Mouse (Mus musculus): Measurements from ENCODE around the gene Rd3l.

Rd3l gene

GRCm38 (mm10) chr12:111980887-111981367 is at the start of gene Rd3l:
Gene Rd3l (minus strand): TSS chr12:111981317.
- no peak for DNase-seq

- DNase-seq: no peak
Measured at GRCm38 (mm10) chr12:112027408-112027807, 46.3 kb upstream of the Rd3l start.

GRCm38 (mm10) chr12:112025907-112026645 is 45.0 kb upstream of the Rd3l start:
- DNase-seq: no peak

GRCm38 (mm10) chr12:112025457-112025856 is 44.3 kb upstream of the Rd3l start:
- no peak for DNase-seq

GRCm38 (mm10) chr12:112024581-112025310 is 43.6 kb upstream of the Rd3l start:
- no peak for DNase-seq

GRCm38 (mm10) chr12:112023306-112023705 is 42.2 kb upstream of the Rd3l start:
- no peak for DNase-seq

GRCm38 (mm10) chr12:112016346-112016745 is 35.2 kb upstream of the Rd3l start:
- DNase-seq: no peak

GRCm38 (mm10) chr12:112013271-112013801 is 32.2 kb upstream of the Rd3l start:
- no peak for DNase-seq

- peak in 1 of 2 experiments; percentile 11 for DNase-seq
Measured at GRCm38 (mm10) chr12:112012511-112013270, 31.6 kb upstream of the Rd3l start.

- peak; percentile 49 to 80 for DNase-seq
Measured at GRCm38 (mm10) chr12:112001223-112001622, 20.1 kb upstream of the Rd3l start.

- DNase-seq: no peak
Measured at GRCm38 (mm10) chr12:111999735-112000134, 18.6 kb upstream of the Rd3l start.

GRCm38 (mm10) chr12:111995161-111995560 is 14.0 kb upstream of the Rd3l start:
- DNase-seq: peak; percentile 48 to 71

- no peak for DNase-seq
Measured at GRCm38 (mm10) chr12:111992626-111993025, 11.5 kb upstream of the Rd3l start.

GRCm38 (mm10) chr12:111986756-111987155 is 5.6 kb upstream of the Rd3l start:
- DNase-seq: no peak

- no peak for DNase-seq
Measured at GRCm38 (mm10) chr12:111983165-111983564, 2.0 kb upstream of the Rd3l start.

GRCm38 (mm10) chr12:111981831-111982230 is 714 bp upstream of the Rd3l start:
- no peak for DNase-seq

- no peak for DNase-seq
Measured at GRCm38 (mm10) chr12:111978274-111978673, 2.8 kb downstream of the Rd3l start.

- peak in 1 of 2 experiments; percentile 54 for DNase-seq
Measured at GRCm38 (mm10) chr12:111977138-111977537, 4.0 kb downstream of the Rd3l start.

- DNase-seq: no peak
Measured at GRCm38 (mm10) chr12:111974578-111974977, 6.5 kb downstream of the Rd3l start.

- no peak for DNase-seq
Measured at GRCm38 (mm10) chr12:111972504-111972903, 8.6 kb downstream of the Rd3l start.

GRCm38 (mm10) chr12:111971231-111971686 is 9.9 kb downstream of the Rd3l start, which contains the start of gene Tdrd9:
Gene Tdrd9 (plus strand): TSS chr12:111971559.
- no peak for DNase-seq

GRCm38 (mm10) chr12:111970085-111970484 is 11.0 kb downstream of the Rd3l start:
- DNase-seq: no peak

- DNase-seq: peak; percentile 93 to 95
Measured at GRCm38 (mm10) chr12:111966683-111967173, 14.4 kb downstream of the Rd3l start, which contains the start of gene Atp5mpl. Gene Atp5mpl (minus strand): TSS chr12:111966977.
